Mouse (Mus musculus) CD4-positive, CD25-positive, alpha-beta regulatory T cell, adult 9 weeks (primary cell): ENCODE data around the gene 2210010C04Rik. TPM values are rescaled to one million over a fixed set of nuclear protein-coding genes. Genes with fewer than 3 reads are reported as not detected.

Source experiments
- polyA plus RNA-seq: library from polyadenylated mRNA; unstranded; fragments of 100-300 nt; shearing (Covaris generic); gene quantifications from one replicate; pipeline ENCODE4 v1.2.1, GENCODE M21; 2017

Gene 2210010C04Rik
- not detected for polyA plus RNA-seq

DNA sequence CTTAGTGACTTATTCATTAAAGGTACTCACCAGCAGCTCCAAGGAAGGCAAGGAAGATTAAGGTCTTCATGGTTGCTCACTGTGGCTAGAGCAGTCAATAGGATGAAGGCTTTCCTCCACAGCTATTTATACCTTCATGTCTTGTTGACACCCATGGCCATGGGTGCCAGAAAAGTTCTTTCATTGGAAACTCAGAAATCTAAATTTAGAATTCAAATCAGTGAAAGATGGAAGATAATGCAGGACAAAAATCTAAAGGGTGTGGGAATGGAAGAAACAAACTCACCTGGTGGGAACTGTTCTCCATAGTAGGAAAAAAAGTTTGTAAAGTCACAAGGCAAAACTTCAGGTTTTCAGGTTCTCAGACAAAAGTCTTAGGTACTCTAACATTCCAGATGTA, at the start of gene 2210010C04Rik:
Gene 2210010C04Rik (minus strand): TSS at position 101 of the 400 bp plus-strand sequence.

DNA sequence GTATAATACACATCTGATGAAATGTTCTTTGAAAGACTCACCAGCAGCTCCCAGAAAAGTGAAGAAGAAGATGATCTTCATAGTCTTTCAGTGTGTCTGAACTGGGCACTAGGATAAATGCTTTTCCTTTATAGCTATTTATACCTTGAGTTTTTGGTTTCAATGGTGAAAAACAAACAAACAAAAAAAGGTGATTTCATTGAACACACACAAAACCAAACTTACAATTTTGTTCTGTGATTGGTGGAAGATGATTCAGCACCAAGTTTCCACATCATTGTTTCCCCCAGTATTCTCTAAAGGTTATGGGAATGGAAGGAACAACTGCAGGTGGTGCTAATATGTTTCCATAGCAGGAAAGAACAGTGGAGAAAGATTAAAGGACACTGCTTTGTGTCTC, 35.9 kb downstream of the 2210010C04Rik start, which contains the start of gene Gm2663:
Gene Gm2663 (minus strand): TSS at position 101 of the 400 bp plus-strand sequence.

Other genes starting within 250 kb of the 2210010C04Rik start
- 0.15 TPM for gene Moxd2, start 148.0 kb downstream of the 2210010C04Rik start, polyA plus RNA-seq
- not detected for gene Prss58, start 135.1 kb downstream of the 2210010C04Rik start, polyA plus RNA-seq
- not detected for gene 1700074P13Rik, start 95.0 kb downstream of the 2210010C04Rik start, polyA plus RNA-seq
- gene Gm4744, start 83.6 kb downstream of the 2210010C04Rik start, polyA plus RNA-seq: not detected
- gene 1810009J06Rik, start 70.8 kb downstream of the 2210010C04Rik start, polyA plus RNA-seq: not detected
- 4.4 TPM for gene Gm2663, start 36.0 kb downstream of the 2210010C04Rik start, polyA plus RNA-seq